Mouse (Mus musculus): ENCODE results near the gene Slc35d1.
A peak's percentile ranks its signal among the peaks of the same experiment; 100 is the strongest.
"Not testable (repeated sequence)": the region's sequence is repeated elsewhere in the genome, so short reads cannot be mapped to it uniquely, and the experiment has no call there.

Slc35d1 gene

GRCm38 (mm10) chr4:103180300-103180888 lies 34.6 kb downstream of the Slc35d1 start:
- no peak for DNase-seq

- no peak for DNase-seq
Observed at GRCm38 (mm10) chr4:103179581-103179980, 35.4 kb downstream of the Slc35d1 start.

- peak; percentile 67 for DNase-seq
Observed at GRCm38 (mm10) chr4:103178635-103179318, 36.2 kb downstream of the Slc35d1 start.

- no peak for DNase-seq
Observed at GRCm38 (mm10) chr4:103177681-103178080, 37.3 kb downstream of the Slc35d1 start.

- no peak for DNase-seq
Observed at GRCm38 (mm10) chr4:103174001-103174400, 41.0 kb downstream of the Slc35d1 start.

GRCm38 (mm10) chr4:103173507-103173906 lies 41.5 kb downstream of the Slc35d1 start:
- no peak for DNase-seq

- DNase-seq: no peak
Observed at GRCm38 (mm10) chr4:103171256-103171655, 43.7 kb downstream of the Slc35d1 start.

- not testable (repeated sequence) for DNase-seq
Observed at GRCm38 (mm10) chr4:103166198-103166597, 48.8 kb downstream of the Slc35d1 start.

GRCm38 (mm10) chr4:103158781-103159180 lies 56.2 kb downstream of the Slc35d1 start:
- no peak for DNase-seq

- no peak for DNase-seq
Observed at GRCm38 (mm10) chr4:103151946-103152345, 63.0 kb downstream of the Slc35d1 start.

GRCm38 (mm10) chr4:103146339-103146738 lies 68.6 kb downstream of the Slc35d1 start:
- DNase-seq: peak; percentile 40

GRCm38 (mm10) chr4:103136946-103137345 lies 78.0 kb downstream of the Slc35d1 start:
- DNase-seq: no peak

- no peak for DNase-seq
Observed at GRCm38 (mm10) chr4:103126533-103126932, 88.4 kb downstream of the Slc35d1 start.

GRCm38 (mm10) chr4:103123606-103124005 lies 91.4 kb downstream of the Slc35d1 start:
- DNase-seq: no peak

- no peak for DNase-seq
Observed at GRCm38 (mm10) chr4:103123086-103123485, 91.9 kb downstream of the Slc35d1 start.

GRCm38 (mm10) chr4:103120874-103121389 lies 94.0 kb downstream of the Slc35d1 start:
- no peak for DNase-seq
